Mouse (Mus musculus): Measurements from ENCODE around the gene 1700011L22Rik.

GRCm38 (mm10) chr8:79208181-79208580 lies 40.2 kb downstream of the 1700011L22Rik start:
- TF ChIP-seq CTCF (IDR thresholded peaks at IDR 0.05; ENCODE audit: borderline replicate concordance, insufficient read depth, low read length) (no peak), POLR2A (IDR thresholded peaks at IDR 0.05; ENCODE audit: low read depth, low read length) (no peak; the same call in none of the 2 replicates)
